Mouse (Mus musculus) stomach, postnatal 0 days (tissue): Measurements from ENCODE around the gene Hpdl.

Source experiments
- CTCF ChIP-seq: IDR thresholded peaks from 2 replicates; pipeline ENCODE4 v1.5.1; 2016; ENCODE audit warnings: antibody characterized with exemption, low read depth, mild to moderate bottlenecking, moderate library complexity
- EP300 ChIP-seq: optimal IDR thresholded peaks from 2 replicates; pipeline ENCODE3; 2016; ENCODE audit warnings: antibody characterized with exemption

DNA sequence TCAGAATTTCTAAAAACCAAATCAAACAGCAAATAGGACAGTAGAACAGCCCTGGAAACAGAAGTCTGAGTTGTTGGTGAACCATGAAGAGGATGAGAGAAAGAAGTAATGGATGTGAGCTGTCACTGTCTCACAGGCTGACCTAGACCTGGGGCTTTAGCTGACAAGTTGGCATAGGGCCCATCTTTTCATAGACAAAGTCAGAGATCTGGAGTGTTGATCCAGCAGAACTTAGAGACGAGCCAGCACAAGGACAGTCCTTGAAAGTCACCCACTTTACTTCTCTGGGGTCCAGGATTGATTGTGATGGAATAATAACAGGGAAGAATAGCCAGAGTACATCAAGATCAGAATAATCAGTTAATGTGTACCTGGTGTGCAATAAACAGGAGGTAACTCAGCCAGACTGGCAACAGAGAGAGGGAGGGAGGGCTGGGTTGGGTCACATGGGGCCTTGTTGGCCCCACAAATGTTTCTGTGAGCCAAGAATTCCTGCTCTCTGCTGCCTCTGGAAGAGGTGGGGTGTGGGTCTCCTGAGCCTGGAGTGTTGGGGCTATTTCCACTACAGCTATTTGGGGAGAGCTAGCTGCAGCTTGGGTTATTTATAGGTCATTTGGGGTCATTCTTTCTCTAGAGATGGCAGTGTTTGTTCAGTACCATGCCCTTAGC is 24.9 kb downstream of the Hpdl start:
- TF ChIP-seq CTCF (no peak), EP300 (no peak)
